Mouse (Mus musculus) liver, embryonic 14.5 days (tissue): ENCODE data around the gene Efemp2. TPM values are rescaled to one million over a fixed set of nuclear protein-coding genes. Genes with fewer than 3 reads are reported as not detected.

Experiments
- ATAC-seq: fragments of 200-750 bp; cut with Nextera tagmentation; 2 replicates; pipeline ENCODE4 v1.8.0; 2017; ENCODE audit warnings: moderate number of reproducible peaks, mild to moderate bottlenecking, moderate library complexity; ENCODE audit not compliant: insufficient read depth
- DNase-seq, 3 experiments: peaks; one replicate each; pipeline ENCODE4 v3.0.0-alpha.2; 2012 to 2013; ENCODE audit warnings: low read depth in 3 of 3, low spot score in 3 of 3
- H3K27ac ChIP-seq: fragments of 300-500 bp; sonication (generic); 2 replicates; pipeline ENCODE4 v1.5.1; 2014; ENCODE audit warnings: moderate library complexity, mild to moderate bottlenecking, control low read depth, inconsistent platforms
- H3K27me3 ChIP-seq: fragments of 300-500 bp; sonication (generic); 2 replicates; pipeline ENCODE4 v1.6.1; 2014; ENCODE audit warnings: mild to moderate bottlenecking, low read length, moderate library complexity; ENCODE audit not compliant: control insufficient read depth, insufficient read depth
- H3K36me3 ChIP-seq: fragments of 300-500 bp; sonication (generic); replicated peaks from 2 replicates; pipeline ENCODE4 v1.6.1; 2014; ENCODE audit warnings: low read depth; ENCODE audit not compliant: control insufficient read depth, insufficient read depth
- H3K4me1 ChIP-seq, 2 experiments: fragments of 200-500 bp in 1 of 2; fragments of 300-500 bp in 1 of 2; sonication (generic) in 1 of 2; replicated peaks; 2 replicates each; pipeline ENCODE4 v1.6.1; 2012 to 2014; ENCODE audit warnings: antibody characterized with exemption in 1 of 2, inconsistent platforms in 1 of 2, low read length in 1 of 2; ENCODE audit not compliant: control insufficient read depth in 2 of 2, insufficient read depth in 2 of 2
- H3K4me2 ChIP-seq: fragments of 300-500 bp; sonication (generic); 2 replicates; pipeline ENCODE4 v1.6.1; 2014; ENCODE audit warnings: low read depth, mild to moderate bottlenecking, control low read depth, moderate library complexity
- H3K4me3 ChIP-seq, 2 experiments: fragments of 200-500 bp in 1 of 2; fragments of 300-500 bp in 1 of 2; sonication (generic) in 1 of 2; 2 replicates each; pipeline ENCODE4 v1.5.1; 2012 to 2014; ENCODE audit warnings: low read depth in 2 of 2, low read length in 2 of 2, mild to moderate bottlenecking in 2 of 2, control low read depth in 1 of 2, inconsistent platforms in 1 of 2, moderate library complexity in 1 of 2; ENCODE audit not compliant: insufficient read depth in 1 of 2
- H3K9ac ChIP-seq: fragments of 300-500 bp; sonication (generic); replicated peaks from 2 replicates; pipeline ENCODE4 v1.6.1; 2014; ENCODE audit warnings: mild to moderate bottlenecking, control low read depth, moderate library complexity
- H3K9me3 ChIP-seq: fragments of 300-500 bp; sonication (generic); 2 replicates; pipeline ENCODE4 v1.6.1; 2016; ENCODE audit warnings: low read length, mixed read lengths; ENCODE audit not compliant: control insufficient read depth
- CTCF ChIP-seq: IDR thresholded peaks from 2 replicates; pipeline ENCODE4 v1.5.1; 2016; ENCODE audit warnings: antibody characterized with exemption, low read depth, control low read depth
- EP300 ChIP-seq: IDR thresholded peaks from 2 replicates; pipeline ENCODE4 v1.6.1; 2016; ENCODE audit warnings: antibody characterized with exemption, low read depth
- WGBS: fragments of 180-500 bp; shearing (Covaris S2); extraction: QIAGEN DNeasy Blood & Tissue Kit; methylation state at CpG from one replicate; pipeline ENCODE4 v1.1.7; 2014; ENCODE audit not compliant: insufficient replicate concordance; 5-methylcytosine and 5-hydroxymethylcytosine counted together
- polyA plus RNA-seq, 2 experiments: library from polyadenylated mRNA; depleted of rRNA in 1 of 2; stranded (reverse) in 1 of 2; unstranded in 1 of 2; fragments of >200 nt; fragmentation: Nextera tagmentation in 1 of 2; extraction: Ambion mirVana in 1 of 2; gene quantifications; 2 replicates each; pipeline versions ENCODE4 v1.2.1 to v1.2.3; 2012 to 2014

Efemp2 gene
- polyA plus RNA-seq, 2 experiments = 11.4 to 11.6 TPM

GRCm38 (mm10) chr19:5518721-5519120 is 45.0 kb downstream of the Efemp2 start:
- 49% methylated on average over 3 of the region's 3 CpGs for WGBS

GRCm38 (mm10) chr19:5525204-5525603 is 51.5 kb downstream of the Efemp2 start:
- no peaks in the 10 kb centered on the region for H3K27me3 ChIP-seq
- TF ChIP-seq CTCF (no peak), EP300 (no peak)
- peaks cover 2% of the 10 kb centered on the region in 2 experiments; a peak in 1 of 4 replicates for H3K4me1 ChIP-seq
- no peaks in the 10 kb centered on the region for H3K36me3 ChIP-seq
- ATAC-seq = no peak
- no peak overlapping the region for H3K9ac ChIP-seq
- WGBS = 78% methylated on average over 5 of the region's 5 CpGs
- no peak overlapping the region for H3K27ac ChIP-seq
- no peaks in the 10 kb centered on the region for H3K9me3 ChIP-seq
- no peak overlapping the region for H3K4me3 ChIP-seq
- no peak for DNase-seq
- H3K4me2 ChIP-seq = no peak overlapping the region

More at GRCm38 (mm10) chr19:5518721-5519120, 45.0 kb downstream of the Efemp2 start:
- no peaks in the 10 kb centered on the region for H3K9me3 ChIP-seq
- ATAC-seq (no peak), DNase-seq (no peak)
- no peak overlapping the region for H3K4me2 ChIP-seq
- no peaks in the 10 kb centered on the region for H3K4me1 ChIP-seq
- no peaks in the 10 kb centered on the region for H3K36me3 ChIP-seq
- H3K27me3 ChIP-seq = no peaks in the 10 kb centered on the region
- no peak overlapping the region for H3K27ac ChIP-seq
- H3K4me3 ChIP-seq = no peak overlapping the region
- no peak overlapping the region for H3K9ac ChIP-seq
- no peak for TF ChIP-seq CTCF
- TF ChIP-seq EP300 = no peak

GRCm38 (mm10) chr19:5529325-5530137 is 55.8 kb downstream of the Efemp2 start:
- peaks cover 2% of the 10 kb centered on the region in 2 experiments; a peak in 1 of 4 replicates for H3K4me1 ChIP-seq
- no peaks in the 10 kb centered on the region for H3K9me3 ChIP-seq
- H3K36me3 ChIP-seq = no peaks in the 10 kb centered on the region
- no peak overlapping the region for H3K27ac ChIP-seq
- ATAC-seq (peak; percentile 91), DNase-seq (peak; percentile 76 to 83 (median 80))
- peak overlapping the region; percentile 55 for H3K4me2 ChIP-seq
- H3K9ac ChIP-seq = no peak overlapping the region
- 20% methylated on average over 20 of the region's 20 CpGs for WGBS
- TF ChIP-seq EP300 = no peak
- peak; percentile 99 for TF ChIP-seq CTCF
- H3K4me3 ChIP-seq = no peak overlapping the region
- no peaks in the 10 kb centered on the region for H3K27me3 ChIP-seq

GRCm38 (mm10) chr19:5530138-5530524 is 56.4 kb downstream of the Efemp2 start:
- Histone ChIP-seq H3K4me2 (no peak overlapping the region), H3K4me3 (no peak overlapping the region), H3K9ac (no peak overlapping the region), H3K9me3 (no peaks in the 10 kb centered on the region), H3K36me3 (no peaks in the 10 kb centered on the region), H3K27me3 (no peaks in the 10 kb centered on the region), H3K27ac (no peak overlapping the region), H3K4me1 (peaks cover 2% of the 10 kb centered on the region in 2 experiments; a peak in 1 of 4 replicates)
- no peak for DNase-seq
- WGBS = 68% methylated on average over 7 of the region's 7 CpGs
- no peak for ATAC-seq
- TF ChIP-seq CTCF (no peak), EP300 (no peak)

Other genes with a start within 250 kb of the Efemp2 start
- gene Pacs1, start 200.8 kb upstream of the Efemp2 start, polyA plus RNA-seq (2012; rRNA removed) = 8.3 and 10.5 TPM in 2 replicates
- 8.2 and 9.9 TPM in 2 replicates for gene Pacs1, start 200.8 kb upstream of the Efemp2 start, polyA plus RNA-seq (2014; fragmentation: Nextera tagmentation; extraction: Ambion mirVana)
- 45.0 and 52.5 TPM in 2 replicates for gene Sf3b2, start 178.5 kb upstream of the Efemp2 start, polyA plus RNA-seq (2012; rRNA removed)
- gene Sf3b2, start 178.5 kb upstream of the Efemp2 start, polyA plus RNA-seq (2014; fragmentation: Nextera tagmentation; extraction: Ambion mirVana) = 98.4 and 116 TPM in 2 replicates
- 0.03 and 0.08 TPM in 2 replicates for gene Gal3st3, start 175.6 kb upstream of the Efemp2 start, polyA plus RNA-seq (2012; rRNA removed)
- 0.04 TPM in 1 of 2 replicates, not detected in the other for gene Gal3st3, start 175.6 kb upstream of the Efemp2 start, polyA plus RNA-seq (2014; fragmentation: Nextera tagmentation; extraction: Ambion mirVana)
- gene Catsper1, start 138.2 kb upstream of the Efemp2 start, polyA plus RNA-seq (2012; rRNA removed) = not detected in 2 replicates
- not detected in 2 replicates for gene Catsper1, start 138.2 kb upstream of the Efemp2 start, polyA plus RNA-seq (2014; fragmentation: Nextera tagmentation; extraction: Ambion mirVana)
- 0.01 and 0.06 TPM in 2 replicates for gene Cst6, start 124.4 kb upstream of the Efemp2 start, polyA plus RNA-seq (2012; rRNA removed)
- 0.43 TPM in 1 of 2 replicates, not detected in the other for gene Cst6, start 124.4 kb upstream of the Efemp2 start, polyA plus RNA-seq (2014; fragmentation: Nextera tagmentation; extraction: Ambion mirVana)
- gene Eif1ad, start 107.2 kb upstream of the Efemp2 start, polyA plus RNA-seq (2012; rRNA removed) = 18.4 and 22.0 TPM in 2 replicates
- gene Eif1ad, start 107.2 kb upstream of the Efemp2 start, polyA plus RNA-seq (2014; fragmentation: Nextera tagmentation; extraction: Ambion mirVana) = 22.9 and 24.3 TPM in 2 replicates
- gene Banf1, start 106.8 kb upstream of the Efemp2 start, polyA plus RNA-seq (2012; rRNA removed) = 116 and 125 TPM in 2 replicates
- gene Banf1, start 106.8 kb upstream of the Efemp2 start, polyA plus RNA-seq (2014; fragmentation: Nextera tagmentation; extraction: Ambion mirVana) = 263 and 278 TPM in 2 replicates
- 13.1 and 21.7 TPM in 2 replicates for gene Sart1, start 85.3 kb upstream of the Efemp2 start, polyA plus RNA-seq (2012; rRNA removed)
- gene Sart1, start 85.3 kb upstream of the Efemp2 start, polyA plus RNA-seq (2014; fragmentation: Nextera tagmentation; extraction: Ambion mirVana) = 24.1 and 26.6 TPM in 2 replicates
- not detected in 2 replicates for gene Tsga10ip, start 71.4 kb upstream of the Efemp2 start, polyA plus RNA-seq (2012; rRNA removed)
- 0.09 TPM in 1 of 2 replicates, not detected in the other for gene Tsga10ip, start 71.4 kb upstream of the Efemp2 start, polyA plus RNA-seq (2014; fragmentation: Nextera tagmentation; extraction: Ambion mirVana)
- 38.6 and 64.0 TPM in 2 replicates for gene Drap1, start 49.0 kb upstream of the Efemp2 start, polyA plus RNA-seq (2012; rRNA removed)
- gene Drap1, start 49.0 kb upstream of the Efemp2 start, polyA plus RNA-seq (2014; fragmentation: Nextera tagmentation; extraction: Ambion mirVana) = 58.5 and 58.9 TPM in 2 replicates
- 16.7 and 19.9 TPM in 2 replicates for gene AI837181, start 48.8 kb upstream of the Efemp2 start, polyA plus RNA-seq (2012; rRNA removed)
- gene AI837181, start 48.8 kb upstream of the Efemp2 start, polyA plus RNA-seq (2014; fragmentation: Nextera tagmentation; extraction: Ambion mirVana) = 10.7 and 11.9 TPM in 2 replicates
- gene Fosl1, start 26.4 kb upstream of the Efemp2 start, polyA plus RNA-seq (2012; rRNA removed) = 0.02 TPM in 1 of 2 replicates, not detected in the other
- gene Fosl1, start 26.4 kb upstream of the Efemp2 start, polyA plus RNA-seq (2014; fragmentation: Nextera tagmentation; extraction: Ambion mirVana) = not detected in 2 replicates
- gene Ccdc85b, start 16.1 kb upstream of the Efemp2 start, polyA plus RNA-seq (2012; rRNA removed) = 1.00 and 1.4 TPM in 2 replicates
- 1.0 and 1.2 TPM in 2 replicates for gene Ccdc85b, start 16.1 kb upstream of the Efemp2 start, polyA plus RNA-seq (2014; fragmentation: Nextera tagmentation; extraction: Ambion mirVana)
- gene Fibp, start 13.3 kb upstream of the Efemp2 start, polyA plus RNA-seq (2012; rRNA removed) = 19.1 and 22.9 TPM in 2 replicates
- 20.8 and 30.6 TPM in 2 replicates for gene Fibp, start 13.3 kb upstream of the Efemp2 start, polyA plus RNA-seq (2014; fragmentation: Nextera tagmentation; extraction: Ambion mirVana)
- gene Ctsw, start 5.4 kb upstream of the Efemp2 start, polyA plus RNA-seq (2012; rRNA removed) = 0.27 and 0.37 TPM in 2 replicates
- gene Ctsw, start 5.4 kb upstream of the Efemp2 start, polyA plus RNA-seq (2014; fragmentation: Nextera tagmentation; extraction: Ambion mirVana) = 0.21 and 0.25 TPM in 2 replicates
- gene Mus81, start 14.4 kb downstream of the Efemp2 start, polyA plus RNA-seq (2012; rRNA removed) = 11.3 and 11.4 TPM in 2 replicates
- gene Mus81, start 14.4 kb downstream of the Efemp2 start, polyA plus RNA-seq (2014; fragmentation: Nextera tagmentation; extraction: Ambion mirVana) = 13.8 and 15.6 TPM in 2 replicates
- 432 and 443 TPM in 2 replicates for gene Cfl1, start 16.5 kb downstream of the Efemp2 start, polyA plus RNA-seq (2012; rRNA removed)
- gene Cfl1, start 16.5 kb downstream of the Efemp2 start, polyA plus RNA-seq (2014; fragmentation: Nextera tagmentation; extraction: Ambion mirVana) = 1,304 and 1,332 TPM in 2 replicates
- 0.81 TPM in 2 replicates for gene 1700020D05Rik, start 29.8 kb downstream of the Efemp2 start, polyA plus RNA-seq (2012; rRNA removed)
- gene 1700020D05Rik, start 29.8 kb downstream of the Efemp2 start, polyA plus RNA-seq (2014; fragmentation: Nextera tagmentation; extraction: Ambion mirVana) = not detected in 2 replicates
- gene Snx32, start 36.6 kb downstream of the Efemp2 start, polyA plus RNA-seq (2012; rRNA removed) = 9.0 and 9.3 TPM in 2 replicates
- 4.7 and 5.5 TPM in 2 replicates for gene Snx32, start 36.6 kb downstream of the Efemp2 start, polyA plus RNA-seq (2014; fragmentation: Nextera tagmentation; extraction: Ambion mirVana)
- gene Ovol1, start 86.7 kb downstream of the Efemp2 start, polyA plus RNA-seq (2012; rRNA removed) = 0.01 and 0.02 TPM in 2 replicates
- not detected in 2 replicates for gene Ovol1, start 86.7 kb downstream of the Efemp2 start, polyA plus RNA-seq (2014; fragmentation: Nextera tagmentation; extraction: Ambion mirVana)
- gene Ap5b1, start 94.1 kb downstream of the Efemp2 start, polyA plus RNA-seq (2012; rRNA removed) = 1.3 and 1.5 TPM in 2 replicates
- 1.4 and 1.8 TPM in 2 replicates for gene Ap5b1, start 94.1 kb downstream of the Efemp2 start, polyA plus RNA-seq (2014; fragmentation: Nextera tagmentation; extraction: Ambion mirVana)
- 69.9 and 87.7 TPM in 2 replicates for gene Rnaseh2c, start 127.9 kb downstream of the Efemp2 start, polyA plus RNA-seq (2012; rRNA removed)
- 115 and 129 TPM in 2 replicates for gene Rnaseh2c, start 127.9 kb downstream of the Efemp2 start, polyA plus RNA-seq (2014; fragmentation: Nextera tagmentation; extraction: Ambion mirVana)
- gene Kat5, start 136.3 kb downstream of the Efemp2 start, polyA plus RNA-seq (2012; rRNA removed) = 21.0 and 25.6 TPM in 2 replicates
- 8.5 and 10.0 TPM in 2 replicates for gene Kat5, start 136.3 kb downstream of the Efemp2 start, polyA plus RNA-seq (2014; fragmentation: Nextera tagmentation; extraction: Ambion mirVana)
- 14.8 and 19.9 TPM in 2 replicates for gene Rela, start 163.5 kb downstream of the Efemp2 start, polyA plus RNA-seq (2012; rRNA removed)
- 18.9 and 21.9 TPM in 2 replicates for gene Rela, start 163.5 kb downstream of the Efemp2 start, polyA plus RNA-seq (2014; fragmentation: Nextera tagmentation; extraction: Ambion mirVana)
- 27.5 and 33.2 TPM in 2 replicates for gene Sipa1, start 189.8 kb downstream of the Efemp2 start, polyA plus RNA-seq (2012; rRNA removed)
- 14.3 and 18.9 TPM in 2 replicates for gene Sipa1, start 189.8 kb downstream of the Efemp2 start, polyA plus RNA-seq (2014; fragmentation: Nextera tagmentation; extraction: Ambion mirVana)
- 13.7 and 14.5 TPM in 2 replicates for gene Map3k11, start 214.8 kb downstream of the Efemp2 start, polyA plus RNA-seq (2012; rRNA removed)
- gene Map3k11, start 214.8 kb downstream of the Efemp2 start, polyA plus RNA-seq (2014; fragmentation: Nextera tagmentation; extraction: Ambion mirVana) = 9.1 and 10.8 TPM in 2 replicates
- 19.8 and 25.9 TPM in 2 replicates for gene Pcnx3, start 215.0 kb downstream of the Efemp2 start, polyA plus RNA-seq (2012; rRNA removed)
- gene Pcnx3, start 215.0 kb downstream of the Efemp2 start, polyA plus RNA-seq (2014; fragmentation: Nextera tagmentation; extraction: Ambion mirVana) = 9.1 and 9.8 TPM in 2 replicates
- gene Kcnk7, start 230.4 kb downstream of the Efemp2 start, polyA plus RNA-seq (2012; rRNA removed) = 0.04 TPM in 1 of 2 replicates, not detected in the other
- gene Kcnk7, start 230.4 kb downstream of the Efemp2 start, polyA plus RNA-seq (2014; fragmentation: Nextera tagmentation; extraction: Ambion mirVana) = 0.17 and 0.27 TPM in 2 replicates